Mouse (Mus musculus) 416B (cell line): ENCODE data around the gene 4930449I24Rik.
A peak's percentile ranks its signal among the peaks of the same experiment; 100 is the strongest.
"Not testable (repeated sequence)": the region's sequence is repeated elsewhere in the genome, so short reads cannot be mapped to it uniquely, and the experiment has no call there.

Experiments
- DNase-seq: peaks from one replicate; pipeline ENCODE4 v3.0.0; 2011; ENCODE audit warnings: low read depth

4930449I24Rik gene

GRCm38 (mm10) chr5:146502099-146502498 is at the start of gene 4930449I24Rik:
Gene 4930449I24Rik (plus strand): TSS chr5:146502399.
- DNase-seq = not testable (repeated sequence)

GRCm38 (mm10) chr5:146453556-146453955 is 48.6 kb upstream of the 4930449I24Rik start:
- DNase-seq = no peak

GRCm38 (mm10) chr5:146461612-146462011 is 40.6 kb upstream of the 4930449I24Rik start:
- DNase-seq = no peak

GRCm38 (mm10) chr5:146466663-146467062 is 35.5 kb upstream of the 4930449I24Rik start:
- DNase-seq = no peak

- DNase-seq = no peak
These were observed 33.9 kb upstream of the 4930449I24Rik start for GRCm38 (mm10) chr5:146468311-146468710.

- DNase-seq = no peak
These were observed 31.4 kb upstream of the 4930449I24Rik start for GRCm38 (mm10) chr5:146470821-146471220.

GRCm38 (mm10) chr5:146471311-146471710 is 30.9 kb upstream of the 4930449I24Rik start:
- DNase-seq = no peak

- DNase-seq = no peak
These were observed 30.4 kb upstream of the 4930449I24Rik start for GRCm38 (mm10) chr5:146471821-146472220.

GRCm38 (mm10) chr5:146479564-146479963 is 22.6 kb upstream of the 4930449I24Rik start:
- DNase-seq = peak; percentile 12

- not testable (repeated sequence) for DNase-seq
These were observed 20.5 kb upstream of the 4930449I24Rik start, which contains the start of gene Gm6408 for GRCm38 (mm10) chr5:146481665-146482064. Gene Gm6408 (plus strand): TSS chr5:146481965.

GRCm38 (mm10) chr5:146488959-146489358 is 13.2 kb upstream of the 4930449I24Rik start:
- peak; percentile 14 for DNase-seq

- not testable (repeated sequence) for DNase-seq
These were observed 11.1 kb upstream of the 4930449I24Rik start, which contains the start of gene Gm6370 for GRCm38 (mm10) chr5:146491063-146491462. Gene Gm6370 (plus strand): TSS chr5:146491363.

- not testable (repeated sequence) for DNase-seq
These were observed 11.6 kb downstream of the 4930449I24Rik start, which contains the start of gene Gm3402 for GRCm38 (mm10) chr5:146513823-146514222. Gene Gm3402 (plus strand): TSS chr5:146514123.

- not testable (repeated sequence) for DNase-seq
These were observed 23.3 kb downstream of the 4930449I24Rik start, which contains the start of gene Gm3404 for GRCm38 (mm10) chr5:146525501-146525900. Gene Gm3404 (plus strand): TSS chr5:146525801.

GRCm38 (mm10) chr5:146537347-146537746 is 35.1 kb downstream of the 4930449I24Rik start, which contains the start of gene Gm3409:
Gene Gm3409 (plus strand): TSS chr5:146537647.
- DNase-seq = not testable (repeated sequence)
